Mouse (Mus musculus) cerebellum, adult 2 months (tissue): ENCODE results near the gene C1ql1.

Experiments used
- CTCF ChIP-seq: fragments of 200-500 bp; IDR thresholded peaks from 2 replicates; pipeline ENCODE4 v1.5.1; 2011; ENCODE audit warnings: low read depth, mild to moderate bottlenecking, control low read depth, low read length, moderate library complexity, borderline replicate concordance; ENCODE audit not compliant: insufficient read depth
- POLR2A ChIP-seq: fragments of 200-500 bp; IDR thresholded peaks from 2 replicates; pipeline ENCODE4 v1.6.1; 2011; ENCODE audit warnings: low read length, control low read depth, borderline replicate concordance; ENCODE audit not compliant: insufficient read depth

DNA sequence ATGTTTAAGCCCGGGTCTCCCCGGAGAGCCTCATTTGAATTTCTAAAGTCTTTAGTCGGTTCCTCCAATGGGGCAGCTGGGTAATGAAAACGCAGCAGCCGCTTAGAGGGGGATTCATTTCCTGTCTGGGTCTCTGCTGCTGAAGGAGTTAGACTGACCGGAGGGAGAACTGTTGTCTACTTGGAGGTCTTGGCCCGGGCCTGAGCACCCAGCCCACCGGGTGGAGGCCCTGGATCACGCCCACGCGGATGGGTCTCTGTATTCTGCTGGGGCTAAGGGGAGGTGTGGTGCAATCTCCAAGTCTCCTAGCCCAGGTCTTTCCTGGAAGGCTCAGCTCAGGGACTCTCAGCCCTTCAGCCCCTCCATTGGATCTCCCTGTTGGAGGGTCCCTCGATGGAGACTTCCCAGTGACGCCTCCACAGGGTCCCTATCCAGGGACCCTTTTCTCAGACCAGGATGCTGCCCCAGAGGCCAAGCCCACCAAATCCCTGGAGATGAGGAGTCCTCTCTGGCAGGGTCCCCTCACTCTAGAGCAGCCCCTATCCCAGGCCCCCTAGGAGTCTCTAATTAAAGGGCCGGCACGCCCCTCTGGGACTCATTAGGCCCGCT lies 16.9 kb upstream of the C1ql1 start:
- TF ChIP-seq POLR2A (no peak), CTCF (no peak)
